Mouse (Mus musculus): ENCODE measurements at regions not wholly inside any gene's neighbourhood (a gene's known extent, or its start where the extent isn't known, plus 50 kb on each side); places are given as distances from the start of the nearest gene placed in this dataset.

DNA sequence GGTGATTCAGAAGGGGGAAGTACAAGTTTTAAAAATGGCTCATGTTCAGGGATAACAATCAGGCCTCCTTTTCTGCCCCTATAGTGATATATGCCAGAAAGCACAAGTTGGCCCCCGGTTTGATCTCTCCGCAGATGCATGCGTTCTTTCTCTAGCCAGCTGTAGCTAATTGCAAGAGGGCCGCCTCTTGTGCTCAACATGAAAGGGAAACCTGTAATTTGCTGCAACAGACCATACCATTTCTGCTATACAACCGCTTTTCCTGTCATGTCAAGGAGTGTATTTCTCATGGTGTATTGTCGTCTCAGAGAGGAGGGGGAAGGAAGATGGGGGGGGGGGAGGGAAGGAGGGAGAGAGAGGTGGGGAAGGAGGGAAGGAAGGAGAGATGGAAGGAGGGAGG, 257.1 kb upstream of the Prdm1 start:
- TF ChIP-seq SMC3 (IDR thresholded peaks at IDR 0.05; ENCODE audit: low read depth, low read length) = no peak
- 0 out of 4 replicates have a peak, but pooled peaks of 1 of the 2 experiments have one; percentile 13 for TF ChIP-seq EP300 (IDR thresholded peaks at IDR 0.05; ENCODE audit: low read depth in 1 of 2, low read length in 2 of 2)
- Histone ChIP-seq H3K9me3 (replicated peaks; ENCODE audit: insufficient read depth, low read length) (no peaks in the 10 kb centered on the region), H3K27ac (ENCODE audit: control insufficient read depth, low read depth, low read length) (no peak overlapping the region), H3K27me3 (ENCODE audit: control insufficient read depth in 1 of 2, insufficient read depth in 2 of 2, low read length in 2 of 2) (no peaks in the 10 kb centered on the region), H3K79me2 (ENCODE audit: control insufficient read depth, insufficient read depth, low read length, poor library complexity) (no peaks in the 10 kb centered on the region), H3K4me3 (ENCODE audit: control insufficient read depth in 1 of 2, insufficient read depth in 1 of 2, low read depth in 2 of 2, low read length in 2 of 2) (no peak overlapping the region), H3K9ac (ENCODE audit: control insufficient read depth, low read depth, low read length, poor library complexity, severe bottlenecking) (no peak overlapping the region), H3K36me3 (ENCODE audit: control insufficient read depth in 1 of 2, insufficient read depth in 2 of 2, low read length in 2 of 2) (peaks cover 0 to 7% of the 10 kb centered on the region in 2 experiments; a peak in 2 of 4 replicates), H3K4me1 (ENCODE audit: control insufficient read depth in 1 of 2, insufficient read depth in 2 of 2, low read length in 2 of 2) (peaks cover 7 to 10% of the 10 kb centered on the region in 2 experiments)
- peak; percentile 20 for DNase-seq (ENCODE audit: low read depth, low spot score)

DNA sequence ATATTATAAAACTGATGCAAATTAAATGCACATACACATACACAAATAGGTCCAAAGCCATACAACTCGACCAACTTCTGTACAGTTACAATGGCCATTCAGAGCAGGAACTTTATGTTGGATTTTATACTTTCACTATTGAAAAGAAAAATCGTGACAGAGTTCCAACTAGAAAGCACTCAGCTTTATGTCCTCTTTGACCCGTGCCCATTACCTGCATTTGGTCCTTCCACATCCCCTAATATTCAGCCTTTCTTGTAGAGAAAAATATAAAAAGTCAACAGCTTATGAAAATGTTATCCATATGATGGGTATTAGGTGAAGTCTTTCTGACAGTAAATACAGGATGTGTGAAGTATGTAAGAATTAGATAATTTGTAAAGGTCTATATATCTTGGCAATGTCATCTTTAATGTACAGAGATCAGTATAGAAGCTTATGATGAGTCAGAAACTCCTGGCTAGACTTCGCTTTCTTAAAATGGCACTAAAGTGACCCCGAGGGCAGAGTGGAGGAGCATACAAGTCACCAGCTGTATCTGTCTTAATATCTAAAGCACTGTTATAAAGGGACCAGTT, 252.2 kb upstream of the Prdm1 start:
- TF ChIP-seq ZMIZ1 (IDR thresholded peaks at IDR 0.05; ENCODE audit: low read depth, low read length) (no peak), GATA1 (IDR thresholded peaks at IDR 0.05; ENCODE audit: low read depth, low read length) (no peak; the same call in none of the 2 replicates), MYC (IDR thresholded peaks at IDR 0.05; ENCODE audit: low read depth, low read length) (0 out of 2 replicates have a peak, but pooled peaks have one; percentile 17), MYB (IDR thresholded peaks at IDR 0.05; ENCODE audit: low read depth, low read length) (0 out of 2 replicates have a peak, but pooled peaks have one; percentile 13), SIN3A (IDR thresholded peaks at IDR 0.05; ENCODE audit: low read length) (peak; percentile 70), MAFK (IDR thresholded peaks at IDR 0.05; ENCODE audit: borderline replicate concordance, low read depth, low read length) (no peak), POLR2AphosphoS2 (IDR thresholded peaks at IDR 0.05; ENCODE audit: low read length) (no peak), ELF1 (IDR thresholded peaks at IDR 0.05; ENCODE audit: low read depth, low read length) (no peak), NELFE (IDR thresholded peaks at IDR 0.05; ENCODE audit: low read depth, low read length) (peak; percentile 31; the same call in 1 of the 2 replicates), CHD1 (IDR thresholded peaks at IDR 0.05; ENCODE audit: low read depth, low read length) (peak; percentile 92; the same call in 1 of the 2 replicates), TCF12 (IDR thresholded peaks at IDR 0.05; ENCODE audit: low read depth, low read length) (peak; percentile 65), MEF2A (IDR thresholded peaks at IDR 0.05; ENCODE audit: extremely low read depth, insufficient replicate concordance, low read depth, low read length, poor library complexity, severe bottlenecking) (no peak), ETS1 (IDR thresholded peaks at IDR 0.05; ENCODE audit: low read depth, low read length) (peak; percentile 72), JUND (IDR thresholded peaks at IDR 0.05; ENCODE audit: low read depth, low read length) (0 out of 2 replicates have a peak, but pooled peaks have one; percentile 31), USF1 (IDR thresholded peaks at IDR 0.05; ENCODE audit: low read depth, low read length) (no peak), TAL1 (IDR thresholded peaks at IDR 0.05; ENCODE audit: low read length) (no peak), EP300 (IDR thresholded peaks at IDR 0.05; ENCODE audit: low read depth in 1 of 2, low read length in 2 of 2) (peak; percentile 74 to 75), MAZ (IDR thresholded peaks at IDR 0.05; ENCODE audit: low read depth, low read length) (0 out of 2 replicates have a peak, but pooled peaks have one; percentile 28), HCFC1 (IDR thresholded peaks at IDR 0.05; ENCODE audit: low read depth, low read length) (no peak), MAX (IDR thresholded peaks at IDR 0.05; ENCODE audit: low read length) (no peak)
- DNase-seq (ENCODE audit: low read depth, low spot score) = peak; percentile 64
- no peaks in the 10 kb centered on the region for H3K27me3 ChIP-seq (ENCODE audit: control insufficient read depth in 1 of 2, insufficient read depth in 2 of 2, low read length in 2 of 2)
- H3K4me3 ChIP-seq (ENCODE audit: control insufficient read depth in 1 of 2, insufficient read depth in 1 of 2, low read depth in 2 of 2, low read length in 2 of 2) = peak overlapping the region; percentile 41 to 75
- H3K9ac ChIP-seq (ENCODE audit: control insufficient read depth, low read depth, low read length, poor library complexity, severe bottlenecking) = peak overlapping the region; percentile 46
- no peaks in the 10 kb centered on the region for H3K79me2 ChIP-seq (ENCODE audit: control insufficient read depth, insufficient read depth, low read length, poor library complexity)
- H3K4me1 ChIP-seq (ENCODE audit: control insufficient read depth in 1 of 2, insufficient read depth in 2 of 2, low read length in 2 of 2) = peaks cover 21 to 23% of the 10 kb centered on the region in 2 experiments
- no peaks in the 10 kb centered on the region for H3K9me3 ChIP-seq (replicated peaks; ENCODE audit: insufficient read depth, low read length)
- H3K36me3 ChIP-seq (ENCODE audit: control insufficient read depth in 1 of 2, insufficient read depth in 2 of 2, low read length in 2 of 2) = peaks cover 0 to 22% of the 10 kb centered on the region in 2 experiments; a peak in 2 of 4 replicates
- H3K27ac ChIP-seq (ENCODE audit: control insufficient read depth, low read depth, low read length) = peak overlapping the region; percentile 76

All from MEL (cell line).